Mouse (Mus musculus): ENCODE measurements around the gene Gm884. TPM values are rescaled to one million over a fixed set of nuclear protein-coding genes. Genes with fewer than 3 reads are reported as not detected.

Gm884 gene
- polyA plus RNA-seq (2014; fragmentation: Illumina TruSeq; extraction: RNeasy Lipid Tissue Mini Kit (QIAGEN cat#74804); ENCODE audit: low read depth, low replicate concordance) = 0.89 TPM

DNA sequence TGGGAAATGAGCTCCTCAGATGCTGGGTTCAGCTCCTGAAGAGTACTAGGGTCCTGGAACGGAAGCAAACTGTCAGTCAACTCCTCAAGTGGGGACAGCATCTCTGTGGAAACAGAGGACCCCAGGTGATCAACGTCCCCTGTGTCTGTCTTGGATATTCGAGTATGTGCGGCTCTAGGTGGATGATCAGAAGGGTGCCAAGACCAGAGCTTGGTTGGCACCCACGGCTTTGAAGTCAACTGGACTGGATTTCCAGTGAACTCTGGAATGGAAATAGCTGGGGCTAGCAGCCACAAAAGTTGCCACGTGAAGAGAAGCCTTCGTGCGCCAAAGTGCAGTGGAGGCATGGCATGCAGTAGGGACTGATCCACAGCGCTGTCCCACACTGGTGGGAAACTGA is at the start of gene Gm884:
Gm884 (minus strand) TSS at position 101 of the 400 bp plus-strand sequence.

DNA sequence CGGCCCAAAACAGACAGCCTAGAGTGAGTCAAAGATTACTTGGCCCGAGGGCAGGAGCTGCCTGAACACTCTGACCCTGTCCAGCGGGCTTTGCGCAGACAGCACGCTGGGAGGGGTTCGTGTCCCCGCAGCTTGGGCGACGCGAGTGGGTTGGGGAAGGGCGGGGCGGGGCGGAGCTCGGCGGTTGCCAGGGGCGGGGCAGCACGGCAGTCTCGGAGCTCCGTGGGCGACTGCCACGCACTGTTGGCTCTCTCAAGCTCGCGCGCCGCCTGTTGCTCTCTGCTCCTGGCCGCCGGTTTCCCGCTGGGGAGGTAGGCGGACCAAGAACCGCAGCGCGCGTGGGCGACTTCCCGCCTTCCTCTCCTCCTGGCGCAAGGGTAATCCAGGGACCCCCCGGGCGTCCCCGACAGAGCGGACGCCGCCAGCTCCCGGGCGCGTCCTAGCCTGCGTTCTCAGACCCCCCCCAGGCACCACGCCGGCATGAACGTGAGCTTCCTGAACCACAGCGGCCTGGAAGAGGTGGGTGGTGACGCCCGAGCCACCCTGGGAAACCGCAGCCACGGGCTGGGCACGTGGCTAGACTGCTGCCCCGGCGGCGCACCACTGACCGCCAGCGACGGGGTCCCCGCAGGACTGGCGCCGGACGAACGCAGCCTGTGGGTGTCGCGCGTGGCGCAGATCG is 28.5 kb upstream of the Gm884 start, which contains the start of gene Rprml:
Rprml (plus strand) TSS at position 270 of the 682 bp plus-strand sequence.

DNA sequence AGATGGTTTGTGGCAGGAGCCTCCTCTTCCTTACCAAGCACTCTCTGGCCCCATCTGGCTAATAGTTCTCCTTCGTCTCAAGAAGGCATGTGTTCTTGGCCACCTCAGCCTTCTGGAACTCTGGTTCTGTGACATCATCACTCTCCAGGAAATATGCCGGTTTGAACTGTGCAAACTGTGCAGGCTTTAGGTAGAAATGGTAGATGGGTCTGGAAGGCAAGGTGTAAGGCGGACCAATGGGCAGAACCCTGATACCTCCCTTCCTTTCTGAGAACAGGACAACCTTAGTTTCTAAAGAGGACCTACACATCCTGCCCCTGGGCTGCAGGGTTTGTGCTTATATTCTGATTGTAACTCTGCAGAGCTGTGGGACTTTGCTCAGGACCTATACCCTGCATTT is 17.9 kb upstream of the Gm884 start, which contains the start of gene Lyzl6:
Lyzl6 (minus strand) TSS at position 101 of the 400 bp plus-strand sequence.

GRCm38 (mm10) chr11:103504497-103504896 is 116.4 kb downstream of the Gm884 start, which contains the start of gene Lrrc37a:
Lrrc37a (minus strand) TSS chr11:103504597.

Other genes starting within 250 kb of the Gm884 start
- gene Plekhm1, start 208.5 kb downstream of the Gm884 start, polyA plus RNA-seq (2014; fragmentation: Illumina TruSeq; extraction: RNeasy Lipid Tissue Mini Kit (QIAGEN cat#74804); ENCODE audit: low read depth, low replicate concordance) = 14.8 TPM
- 0.34 TPM for gene Lrrc37a, start 116.5 kb downstream of the Gm884 start, polyA plus RNA-seq (2014; fragmentation: Illumina TruSeq; extraction: RNeasy Lipid Tissue Mini Kit (QIAGEN cat#74804); ENCODE audit: low read depth, low replicate concordance)
- gene Lyzl6, start 17.8 kb upstream of the Gm884 start, polyA plus RNA-seq (2014; fragmentation: Illumina TruSeq; extraction: RNeasy Lipid Tissue Mini Kit (QIAGEN cat#74804); ENCODE audit: low read depth, low replicate concordance) = 3.8 TPM
- gene Rprml, start 28.4 kb upstream of the Gm884 start, polyA plus RNA-seq (2014; fragmentation: Illumina TruSeq; extraction: RNeasy Lipid Tissue Mini Kit (QIAGEN cat#74804); ENCODE audit: low read depth, low replicate concordance) = 10.8 TPM
- gene Gosr2, start 76.8 kb upstream of the Gm884 start, polyA plus RNA-seq (2014; fragmentation: Illumina TruSeq; extraction: RNeasy Lipid Tissue Mini Kit (QIAGEN cat#74804); ENCODE audit: low read depth, low replicate concordance) = 90.2 TPM
- gene Wnt9b, start 128.7 kb upstream of the Gm884 start, polyA plus RNA-seq (2014; fragmentation: Illumina TruSeq; extraction: RNeasy Lipid Tissue Mini Kit (QIAGEN cat#74804); ENCODE audit: low read depth, low replicate concordance) = 0.25 TPM
- 0.43 TPM for gene Wnt3, start 153.0 kb upstream of the Gm884 start, polyA plus RNA-seq (2014; fragmentation: Illumina TruSeq; extraction: RNeasy Lipid Tissue Mini Kit (QIAGEN cat#74804); ENCODE audit: low read depth, low replicate concordance)

Data from adipose tissue, adult 10 weeks (tissue).